Mouse (Mus musculus): ENCODE data around the gene Slc31a1. TPM values are rescaled to one million over a fixed set of nuclear protein-coding genes. Genes with fewer than 3 reads are reported as not detected.
A peak's percentile ranks its signal among the peaks of the same experiment; 100 is the strongest.

Gene Slc31a1
- polyA plus RNA-seq, 1 experiment from 2014 or later = 48.6 TPM

DNA sequence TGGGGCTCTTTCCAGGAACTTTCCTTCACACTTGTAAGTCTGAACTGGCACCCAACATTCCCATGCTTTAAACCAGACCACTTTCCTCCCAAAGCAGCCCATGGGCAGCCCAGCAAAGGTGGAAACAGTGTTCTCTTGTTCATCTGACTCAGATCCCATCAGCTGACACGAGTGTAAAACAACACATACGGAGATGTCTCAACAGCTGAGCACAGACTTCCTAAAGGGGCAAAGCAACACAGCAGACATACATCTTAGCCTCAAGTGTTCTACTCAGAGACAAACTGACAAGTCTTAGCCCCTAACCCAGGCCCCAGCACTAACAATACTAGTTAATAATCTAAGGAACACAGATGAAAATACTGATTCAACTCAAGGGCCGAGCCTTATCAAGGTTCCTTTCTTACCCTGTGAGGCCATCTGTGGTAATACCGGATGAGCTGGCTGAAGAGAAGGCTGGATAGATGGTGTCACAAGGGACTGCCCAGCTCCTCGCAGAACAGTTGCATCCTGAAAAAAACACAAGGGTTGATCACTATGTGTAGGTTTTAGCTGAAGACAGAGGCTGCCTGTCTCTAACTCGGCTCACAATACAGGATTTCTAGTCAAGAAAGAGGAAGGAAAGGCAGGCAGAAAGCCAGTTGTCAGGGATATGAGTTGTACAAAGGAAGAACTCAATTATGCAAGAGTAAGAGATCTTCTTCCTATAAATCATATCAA, 31.4 kb upstream of the Slc31a1 start:
- H3K4me1 ChIP-seq (replicated peaks; ENCODE audit: control insufficient read depth, insufficient read depth, low read length) = peaks cover 15% of the 10 kb centered on the region
- no peaks in the 10 kb centered on the region for H3K27me3 ChIP-seq (replicated peaks; ENCODE audit: control insufficient read depth, insufficient read depth, low read length)
- H3K36me3 ChIP-seq (ENCODE audit: control insufficient read depth, insufficient read depth, low read length) = peaks cover 13% of the 10 kb centered on the region; the same call in 1 of the 2 replicates
- H3K4me3 ChIP-seq (ENCODE audit: low read depth, low read length) = no peak overlapping the region
- ATAC-seq (replicated peaks; ENCODE audit: low FRiP score) = peak; percentile 31
- no peak overlapping the region for H3K9ac ChIP-seq (ENCODE audit: low read depth, low read length)
- no peak for DNase-seq (ENCODE audit: low spot score)
- no peak overlapping the region for H3K4me2 ChIP-seq
- peak overlapping the region; percentile 17; the same call in 1 of the 2 replicates for H3K27ac ChIP-seq (ENCODE audit: low read depth, low read length)
- WGBS = 43% methylated on average over 6 of the region's 6 CpGs
- no peaks in the 10 kb centered on the region for H3K9me3 ChIP-seq (ENCODE audit: control insufficient read depth, low read length)

DNA sequence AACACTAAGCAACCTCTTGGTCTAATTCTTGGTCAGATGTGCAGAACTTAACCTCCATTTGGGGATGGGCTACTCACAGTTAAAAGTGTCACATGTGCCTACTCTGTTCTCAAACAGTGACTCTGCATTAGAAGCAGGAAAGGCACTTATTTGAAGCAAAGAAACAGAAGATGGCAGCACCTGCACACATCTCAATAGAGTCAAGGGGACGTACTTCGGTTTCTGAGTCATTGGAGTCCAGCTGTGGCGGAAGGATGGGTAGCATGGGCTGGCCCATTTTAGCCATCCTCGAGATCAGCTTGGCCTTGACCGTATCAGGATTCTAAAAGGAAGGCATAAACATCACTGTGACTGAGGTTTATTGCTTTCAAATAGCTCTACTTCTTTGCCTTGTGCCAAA, 28.6 kb upstream of the Slc31a1 start:
- Histone ChIP-seq H3K4me2 (no peak overlapping the region), H3K27ac (ENCODE audit: low read depth, low read length) (no peak overlapping the region), H3K9ac (ENCODE audit: low read depth, low read length) (no peak overlapping the region), H3K27me3 (replicated peaks; ENCODE audit: control insufficient read depth, insufficient read depth, low read length) (no peaks in the 10 kb centered on the region), H3K9me3 (ENCODE audit: control insufficient read depth, low read length) (no peaks in the 10 kb centered on the region), H3K36me3 (ENCODE audit: control insufficient read depth, insufficient read depth, low read length) (peaks cover 11% of the 10 kb centered on the region; the same call in 1 of the 2 replicates), H3K4me1 (replicated peaks; ENCODE audit: control insufficient read depth, insufficient read depth, low read length) (peaks cover 15% of the 10 kb centered on the region), H3K4me3 (ENCODE audit: low read depth, low read length) (no peak overlapping the region)
- 83% methylated on average over 5 of the region's 5 CpGs for WGBS
- no peak for ATAC-seq (replicated peaks; ENCODE audit: low FRiP score)
- DNase-seq (ENCODE audit: low spot score) = no peak

DNA sequence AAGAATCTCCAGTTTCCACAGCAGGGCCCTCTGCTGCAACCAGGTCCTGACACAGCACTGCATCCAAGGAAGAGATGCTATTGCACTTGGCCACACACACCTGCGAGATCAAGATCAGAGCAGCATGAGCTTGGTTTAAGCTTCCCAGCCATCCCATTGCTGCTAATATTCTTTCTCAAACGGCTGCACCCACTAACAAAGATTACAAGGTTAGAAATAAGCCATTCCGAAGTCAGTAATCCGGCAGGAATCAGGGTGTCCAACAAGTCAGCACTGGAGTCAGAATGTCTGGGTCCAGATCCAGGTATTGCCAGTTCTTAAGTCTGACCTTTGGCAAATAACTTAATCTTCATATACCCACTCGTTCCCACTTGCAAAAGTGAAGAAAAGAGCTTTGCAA, 22.0 kb upstream of the Slc31a1 start:
- H3K27ac ChIP-seq (ENCODE audit: low read depth, low read length) = no peak overlapping the region
- no peaks in the 10 kb centered on the region for H3K27me3 ChIP-seq (replicated peaks; ENCODE audit: control insufficient read depth, insufficient read depth, low read length)
- H3K9ac ChIP-seq (ENCODE audit: low read depth, low read length) = no peak overlapping the region
- peaks cover 10% of the 10 kb centered on the region for H3K36me3 ChIP-seq (ENCODE audit: control insufficient read depth, insufficient read depth, low read length)
- H3K4me3 ChIP-seq (ENCODE audit: low read depth, low read length) = no peak overlapping the region
- WGBS = 89% methylated on average over 5 of the region's 5 CpGs
- no peak overlapping the region for H3K4me2 ChIP-seq
- H3K9me3 ChIP-seq (ENCODE audit: control insufficient read depth, low read length) = no peaks in the 10 kb centered on the region
- DNase-seq (ENCODE audit: low spot score) (no peak), ATAC-seq (replicated peaks; ENCODE audit: low FRiP score) (no peak)
- no peaks in the 10 kb centered on the region for H3K4me1 ChIP-seq (replicated peaks; ENCODE audit: control insufficient read depth, insufficient read depth, low read length)

DNA sequence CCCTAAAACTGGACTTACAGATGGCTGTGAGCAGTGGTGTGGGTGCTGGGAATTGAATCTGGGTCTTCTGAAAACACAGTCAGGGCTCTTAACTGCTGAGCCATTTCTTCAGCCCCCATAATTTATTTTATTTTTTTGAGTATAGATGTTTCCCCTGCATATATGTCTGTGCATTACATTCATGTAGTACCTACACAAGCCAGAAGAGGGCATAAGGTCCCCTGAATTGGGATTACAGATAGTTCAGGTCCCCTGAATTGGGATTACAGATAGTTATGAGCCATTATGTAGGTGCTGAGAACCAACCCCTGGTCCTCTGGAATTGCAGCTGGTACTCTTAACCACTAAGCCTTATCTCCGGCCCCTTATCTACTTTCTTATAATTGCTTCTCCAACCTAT, 16.5 kb upstream of the Slc31a1 start:
- H3K4me1 ChIP-seq (replicated peaks; ENCODE audit: control insufficient read depth, insufficient read depth, low read length) = peaks cover 2% of the 10 kb centered on the region; the same call in 1 of the 2 replicates
- H3K27ac ChIP-seq (ENCODE audit: low read depth, low read length) = no peak overlapping the region
- no peaks in the 10 kb centered on the region for H3K27me3 ChIP-seq (replicated peaks; ENCODE audit: control insufficient read depth, insufficient read depth, low read length)
- H3K9me3 ChIP-seq (ENCODE audit: control insufficient read depth, low read length) = no peaks in the 10 kb centered on the region
- peaks cover 11% of the 10 kb centered on the region for H3K36me3 ChIP-seq (ENCODE audit: control insufficient read depth, insufficient read depth, low read length)
- H3K4me3 ChIP-seq (ENCODE audit: low read depth, low read length) = no peak overlapping the region
- no peak for ATAC-seq (replicated peaks; ENCODE audit: low FRiP score)
- WGBS = 73% methylated on average over 1 of the region's 1 CpGs
- H3K4me2 ChIP-seq = no peak overlapping the region
- H3K9ac ChIP-seq (ENCODE audit: low read depth, low read length) = no peak overlapping the region
- no peak for DNase-seq (ENCODE audit: low spot score)

DNA sequence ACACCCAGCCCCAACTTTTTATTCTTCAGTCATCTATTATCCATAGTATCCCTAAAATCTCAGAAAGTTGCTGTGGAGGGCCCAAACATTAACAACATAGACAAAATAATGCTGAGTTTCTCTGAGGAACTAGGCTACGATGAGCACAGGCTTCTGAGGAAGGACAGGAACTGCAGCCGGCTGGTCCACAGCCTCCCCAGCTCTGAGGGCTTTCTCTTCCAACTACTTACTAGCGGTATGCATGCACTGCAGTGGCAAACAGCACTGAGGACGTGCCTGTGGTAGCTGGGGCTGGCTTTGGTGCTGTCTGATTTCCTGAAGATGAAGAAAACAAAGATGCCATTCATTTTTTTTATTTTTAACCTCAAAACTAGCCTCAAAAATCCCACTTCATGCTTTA, 14.7 kb upstream of the Slc31a1 start:
- Histone ChIP-seq H3K4me2 (no peak overlapping the region), H3K4me3 (ENCODE audit: low read depth, low read length) (no peak overlapping the region), H3K27ac (ENCODE audit: low read depth, low read length) (no peak overlapping the region), H3K4me1 (replicated peaks; ENCODE audit: control insufficient read depth, insufficient read depth, low read length) (peaks cover 3% of the 10 kb centered on the region; the same call in 1 of the 2 replicates), H3K9me3 (ENCODE audit: control insufficient read depth, low read length) (no peaks in the 10 kb centered on the region), H3K36me3 (ENCODE audit: control insufficient read depth, insufficient read depth, low read length) (peaks cover 11% of the 10 kb centered on the region), H3K27me3 (replicated peaks; ENCODE audit: control insufficient read depth, insufficient read depth, low read length) (no peaks in the 10 kb centered on the region), H3K9ac (ENCODE audit: low read depth, low read length) (no peak overlapping the region)
- DNase-seq (ENCODE audit: low spot score) = no peak
- 87% methylated on average over 4 of the region's 4 CpGs for WGBS
- no peak for ATAC-seq (replicated peaks; ENCODE audit: low FRiP score)

DNA sequence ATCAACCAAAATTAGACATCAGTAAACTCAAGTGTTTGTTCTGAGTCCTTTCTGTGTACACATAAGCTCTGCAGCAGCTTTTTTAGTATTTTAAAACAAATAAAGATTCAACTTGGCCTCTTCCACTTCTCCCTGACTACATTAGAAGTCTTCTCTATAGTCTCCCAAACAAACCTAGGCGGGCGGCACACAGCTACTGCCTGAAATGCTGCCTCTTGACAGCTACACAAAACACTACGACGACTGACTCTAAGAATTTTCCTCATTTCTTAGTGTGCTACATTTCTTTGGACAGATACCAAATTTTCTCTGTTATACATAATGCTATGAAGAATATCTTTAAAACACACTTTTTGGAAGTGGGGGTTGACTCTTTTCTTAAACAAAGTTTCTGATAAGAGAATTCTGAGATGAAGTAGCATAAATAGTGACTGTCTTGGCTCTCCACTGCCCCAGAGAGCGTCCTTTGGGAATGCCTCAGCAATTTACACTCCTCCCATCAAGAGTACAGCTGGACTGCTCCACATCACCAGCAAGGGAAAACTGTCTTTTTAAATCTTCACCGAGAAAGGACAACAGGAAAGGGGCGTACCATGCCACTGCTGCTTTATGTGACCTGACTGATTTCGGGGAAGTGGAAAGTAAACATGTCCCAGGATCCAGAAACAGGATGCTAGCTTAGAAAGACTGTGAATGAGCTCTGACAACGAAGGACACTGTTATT, 12.8 kb upstream of the Slc31a1 start:
- DNase-seq (ENCODE audit: low spot score) (no peak), ATAC-seq (replicated peaks; ENCODE audit: low FRiP score) (peak; percentile 47)
- peak overlapping the region; percentile 36; the same call in 1 of the 2 replicates for H3K27ac ChIP-seq (ENCODE audit: low read depth, low read length)
- H3K36me3 ChIP-seq (ENCODE audit: control insufficient read depth, insufficient read depth, low read length) = peaks cover 22% of the 10 kb centered on the region
- no peaks in the 10 kb centered on the region for H3K9me3 ChIP-seq (ENCODE audit: control insufficient read depth, low read length)
- no peak overlapping the region for H3K9ac ChIP-seq (ENCODE audit: low read depth, low read length)
- H3K4me2 ChIP-seq = no peak overlapping the region; the same call in 1 of the 2 replicates
- H3K27me3 ChIP-seq (replicated peaks; ENCODE audit: control insufficient read depth, insufficient read depth, low read length) = no peaks in the 10 kb centered on the region
- WGBS = 64% methylated on average over 9 of the region's 9 CpGs
- H3K4me3 ChIP-seq (ENCODE audit: low read depth, low read length) = no peak overlapping the region
- H3K4me1 ChIP-seq (replicated peaks; ENCODE audit: control insufficient read depth, insufficient read depth, low read length) = peaks cover 3% of the 10 kb centered on the region; the same call in 1 of the 2 replicates

DNA sequence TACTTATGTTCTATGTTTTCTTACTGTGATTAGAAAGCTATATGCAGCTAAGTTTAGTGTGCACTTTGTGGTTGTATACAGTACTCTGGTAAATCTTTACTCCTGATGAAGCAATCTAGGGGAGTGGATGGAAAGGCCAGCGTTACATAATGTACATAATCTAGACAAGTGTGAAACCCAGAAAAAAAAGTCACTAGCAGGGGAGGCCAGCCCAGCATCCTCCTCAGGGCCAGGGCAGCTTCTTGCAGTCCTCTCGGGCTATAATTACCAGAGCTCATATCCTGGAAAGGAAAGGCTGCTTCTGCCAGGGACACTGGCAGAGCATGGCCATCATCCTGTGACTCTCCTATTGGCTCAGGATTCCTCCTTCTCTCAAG, 12.2 kb upstream of the Slc31a1 start:
- Histone ChIP-seq H3K9me3 (ENCODE audit: control insufficient read depth, low read length) (no peaks in the 10 kb centered on the region), H3K4me2 (no peak overlapping the region; the same call in 1 of the 2 replicates), H3K27me3 (replicated peaks; ENCODE audit: control insufficient read depth, insufficient read depth, low read length) (no peaks in the 10 kb centered on the region), H3K4me1 (replicated peaks; ENCODE audit: control insufficient read depth, insufficient read depth, low read length) (peaks cover 3% of the 10 kb centered on the region; the same call in 1 of the 2 replicates), H3K4me3 (ENCODE audit: low read depth, low read length) (no peak overlapping the region), H3K9ac (ENCODE audit: low read depth, low read length) (no peak overlapping the region), H3K27ac (ENCODE audit: low read depth, low read length) (peak overlapping the region; percentile 36; the same call in 1 of the 2 replicates), H3K36me3 (ENCODE audit: control insufficient read depth, insufficient read depth, low read length) (peaks cover 22% of the 10 kb centered on the region)
- no peak for DNase-seq (ENCODE audit: low spot score)
- WGBS = 56% methylated on average over 2 of the region's 2 CpGs
- ATAC-seq (replicated peaks; ENCODE audit: low FRiP score) = peak; percentile 20; the same call in 1 of the 2 replicates

DNA sequence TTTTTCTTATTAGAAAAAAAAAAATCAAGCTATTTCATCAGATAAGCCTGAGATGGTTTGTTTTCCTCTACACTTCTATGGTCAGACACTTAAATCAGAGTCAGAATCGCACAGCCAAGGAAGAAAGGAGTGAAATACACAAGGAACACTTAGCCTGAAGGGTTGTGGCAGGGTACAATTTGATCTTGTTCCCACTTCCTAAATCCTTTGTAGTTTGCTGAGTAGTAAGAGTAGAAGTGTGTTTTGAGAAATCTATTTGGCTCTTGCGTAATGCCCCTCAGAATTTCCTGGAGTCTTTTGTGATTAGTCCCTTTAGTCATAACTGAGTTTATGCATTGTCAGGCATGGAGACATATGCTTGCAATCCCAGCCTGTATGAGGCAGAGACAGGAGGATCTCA, 11.2 kb upstream of the Slc31a1 start:
- Histone ChIP-seq H3K4me1 (replicated peaks; ENCODE audit: control insufficient read depth, insufficient read depth, low read length) (peaks cover 3% of the 10 kb centered on the region; the same call in 1 of the 2 replicates), H3K27ac (ENCODE audit: low read depth, low read length) (no peak overlapping the region), H3K9me3 (ENCODE audit: control insufficient read depth, low read length) (no peaks in the 10 kb centered on the region), H3K9ac (ENCODE audit: low read depth, low read length) (no peak overlapping the region), H3K4me2 (no peak overlapping the region), H3K36me3 (ENCODE audit: control insufficient read depth, insufficient read depth, low read length) (peaks cover 20% of the 10 kb centered on the region), H3K4me3 (ENCODE audit: low read depth, low read length) (no peak overlapping the region), H3K27me3 (replicated peaks; ENCODE audit: control insufficient read depth, insufficient read depth, low read length) (no peaks in the 10 kb centered on the region)
- 90% methylated on average over 2 of the region's 2 CpGs for WGBS
- DNase-seq (ENCODE audit: low spot score) (no peak), ATAC-seq (replicated peaks; ENCODE audit: low FRiP score) (no peak)
